Mouse (Mus musculus) ES-E14 (cell line): ENCODE measurements at regions not wholly inside any gene's neighbourhood (a gene's known extent, or its start where the extent isn't known, plus 50 kb on each side); places are given as distances from the start of the nearest gene placed in this dataset.

Experiments
- CHD2 ChIP-seq: IDR thresholded peaks from 2 replicates; pipeline ENCODE4 v1.6.1; 2014; ENCODE audit warnings: mild to moderate bottlenecking, low read depth, low read length, inconsistent platforms
- HCFC1 ChIP-seq: IDR thresholded peaks from 2 replicates; pipeline ENCODE4 v1.6.1; 2012; ENCODE audit warnings: low read length, inconsistent platforms, borderline replicate concordance; ENCODE audit not compliant: insufficient read depth
- ZC3H11A ChIP-seq: IDR thresholded peaks from 2 replicates; pipeline ENCODE4 v1.6.1; 2012; ENCODE audit warnings: low read depth, mild to moderate bottlenecking, inconsistent platforms, low read length, borderline replicate concordance
- ZNF384 ChIP-seq: IDR thresholded peaks from 2 replicates; pipeline ENCODE4 v1.6.1; 2012; ENCODE audit warnings: low read depth, low read length, inconsistent platforms

DNA sequence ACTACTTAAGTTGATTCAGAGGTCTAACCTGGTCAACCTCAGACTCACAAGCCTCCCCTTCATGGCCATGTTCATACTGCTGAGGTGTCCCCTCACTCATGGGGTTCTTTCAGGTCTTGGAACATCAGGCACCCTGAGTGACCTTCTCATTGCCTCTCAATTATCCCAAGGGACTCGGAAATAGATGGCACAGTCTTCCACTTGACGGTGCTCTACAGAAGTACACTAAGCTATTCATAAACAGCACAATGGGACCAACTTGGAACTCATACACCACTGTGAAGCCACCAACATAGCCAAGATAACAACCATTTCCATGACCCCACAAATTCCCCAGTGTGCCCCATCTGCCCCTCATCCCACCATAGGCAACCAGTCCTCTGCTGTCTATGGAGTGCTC, 118.4 kb downstream of the Srek1 start:
- TF ChIP-seq HCFC1 = no peak
- TF ChIP-seq ZNF384 = no peak
- no peak for TF ChIP-seq ZC3H11A
- TF ChIP-seq CHD2 = no peak
